Mouse (Mus musculus): ENCODE data around the gene Smim20.

- TF ChIP-seq POLR2A (IDR thresholded peaks at IDR 0.05; ENCODE audit: extremely low read depth, insufficient read depth, low read length) (no peak), CTCF (IDR thresholded peaks at IDR 0.05; ENCODE audit: low read depth, low read length) (no peak)
Measured at GRCm38 (mm10) chr5:53286406-53286805, 19.5 kb downstream of the Smim20 start.

Measured in liver, adult 2 months (tissue).